Mouse (Mus musculus) kidney, postnatal 0 days (tissue): Measurements from ENCODE around the gene Dhcr24. TPM values are rescaled to one million over a fixed set of nuclear protein-coding genes. Genes with fewer than 3 reads are reported as not detected.

Source experiments
- ATAC-seq: fragments of 200-750 bp; cut with Nextera tagmentation; replicated peaks from 2 replicates; pipeline ENCODE4 v1.8.0; 2017; ENCODE audit warnings: low read depth, moderate number of reproducible peaks, moderate TSS enrichment, moderate library complexity; ENCODE audit not compliant: low FRiP score
- DNase-seq: peaks from one replicate; pipeline ENCODE4 v3.0.0-alpha.2; 2016; ENCODE audit warnings: low spot score
- H3K27ac ChIP-seq: fragments of 300-500 bp; sonication (generic); 2 replicates; pipeline ENCODE4 v1.5.1; 2014; ENCODE audit warnings: mild to moderate bottlenecking
- H3K27me3 ChIP-seq: fragments of 300-500 bp; sonication (generic); 2 replicates; pipeline ENCODE4 v1.6.1; 2014; ENCODE audit warnings: low read length, mixed read lengths; ENCODE audit not compliant: insufficient read depth
- H3K36me3 ChIP-seq: fragments of 300-500 bp; sonication (generic); 2 replicates; pipeline ENCODE4 v1.6.1; 2014; ENCODE audit warnings: low read length, mixed read lengths; ENCODE audit not compliant: insufficient read depth
- H3K4me1 ChIP-seq: fragments of 300-500 bp; sonication (generic); replicated peaks from 2 replicates; pipeline ENCODE4 v1.6.1; 2014; ENCODE audit warnings: antibody characterized with exemption, low read length, mixed read lengths; ENCODE audit not compliant: insufficient read depth
- H3K4me2 ChIP-seq: fragments of 300-500 bp; sonication (generic); 2 replicates; pipeline ENCODE4 v1.6.1; 2014; ENCODE audit warnings: mild to moderate bottlenecking, low read length, moderate library complexity, mixed read lengths
- H3K4me3 ChIP-seq: fragments of 300-500 bp; sonication (generic); replicated peaks from 2 replicates; pipeline ENCODE4 v1.5.1; 2014; ENCODE audit warnings: low read depth, low read length
- H3K9ac ChIP-seq: fragments of 300-500 bp; sonication (generic); 2 replicates; pipeline ENCODE4 v1.6.1; 2014; ENCODE audit warnings: low read depth, low read length
- H3K9me3 ChIP-seq: fragments of 300-500 bp; sonication (generic); replicated peaks from 2 replicates; pipeline ENCODE4 v1.6.1; 2016; ENCODE audit warnings: low read length, inconsistent platforms, mixed read lengths
- CTCF ChIP-seq: IDR thresholded peaks from 2 replicates; pipeline ENCODE4 v1.5.1; 2016; ENCODE audit warnings: antibody characterized with exemption, low read depth, mild to moderate bottlenecking, moderate library complexity
- WGBS: fragments of 180-500 bp; shearing (Covaris S2); extraction: QIAGEN DNeasy Blood & Tissue Kit; methylation state at CpG from one replicate; pipeline ENCODE4 v1.1.7; 2014; 5-methylcytosine and 5-hydroxymethylcytosine counted together
- polyA plus RNA-seq: library from polyadenylated mRNA; unstranded; fragments of >200 nt; fragmentation: Nextera tagmentation; extraction: Ambion mirVana; gene quantifications from 2 replicates; pipeline ENCODE4 v1.2.1, GENCODE M21; 2015

Dhcr24 gene
- polyA plus RNA-seq, 1 experiment from 2014 or later = 6.5 TPM

GRCm38 (mm10) chr4:106628650-106629360 is 68.0 kb downstream of the Dhcr24 start:
- H3K27ac ChIP-seq = peak overlapping the region; percentile 70
- TF ChIP-seq CTCF = no peak

GRCm38 (mm10) chr4:106629374-106629773 is 68.5 kb downstream of the Dhcr24 start:
- peak overlapping the region; percentile 68 for H3K27ac ChIP-seq
- 0 out of 2 replicates have a peak, but pooled peaks have one; percentile 18 for ATAC-seq

More at GRCm38 (mm10) chr4:106628650-106629360, 68.0 kb downstream of the Dhcr24 start:
- peaks cover 11% of the 10 kb centered on the region for H3K4me1 ChIP-seq
- no peaks in the 10 kb centered on the region for H3K9me3 ChIP-seq
- ATAC-seq (peak; percentile 79), DNase-seq (no peak)
- no peak overlapping the region for H3K4me3 ChIP-seq
- 30% methylated on average over 9 of the region's 9 CpGs for WGBS
- H3K9ac ChIP-seq = no peak overlapping the region
- H3K27me3 ChIP-seq = no peaks in the 10 kb centered on the region
- no peak overlapping the region for H3K4me2 ChIP-seq
- no peaks in the 10 kb centered on the region for H3K36me3 ChIP-seq

GRCm38 (mm10) chr4:106630333-106631220 is 69.7 kb downstream of the Dhcr24 start:
- DNase-seq (peak; percentile 73), ATAC-seq (no peak)
- H3K4me1 ChIP-seq = peaks cover 11% of the 10 kb centered on the region
- no peak overlapping the region for H3K4me2 ChIP-seq
- no peak overlapping the region for H3K4me3 ChIP-seq
- no peaks in the 10 kb centered on the region for H3K9me3 ChIP-seq
- H3K9ac ChIP-seq = no peak overlapping the region
- H3K27ac ChIP-seq = 0 out of 2 replicates have a peak overlapping the region, but pooled peaks have one; percentile 68
- TF ChIP-seq CTCF = peak; percentile 88
- no peaks in the 10 kb centered on the region for H3K27me3 ChIP-seq
- WGBS = 16% methylated on average over 14 of the region's 14 CpGs
- H3K36me3 ChIP-seq = no peaks in the 10 kb centered on the region

More at GRCm38 (mm10) chr4:106629374-106629773, 68.5 kb downstream of the Dhcr24 start:
- Histone ChIP-seq H3K4me3 (no peak overlapping the region), H3K4me2 (no peak overlapping the region), H3K27me3 (no peaks in the 10 kb centered on the region), H3K9me3 (no peaks in the 10 kb centered on the region), H3K36me3 (no peaks in the 10 kb centered on the region), H3K4me1 (peaks cover 11% of the 10 kb centered on the region), H3K9ac (no peak overlapping the region)
- 48% methylated on average over 5 of the region's 5 CpGs for WGBS
- no peak for TF ChIP-seq CTCF
- no peak for DNase-seq

GRCm38 (mm10) chr4:106632313-106632712 is 71.5 kb downstream of the Dhcr24 start:
- Histone ChIP-seq H3K27ac (peak overlapping the region; percentile 42; the same call in 1 of the 2 replicates), H3K27me3 (no peaks in the 10 kb centered on the region), H3K4me2 (no peak overlapping the region), H3K4me3 (no peak overlapping the region), H3K9me3 (no peaks in the 10 kb centered on the region), H3K9ac (no peak overlapping the region), H3K36me3 (no peaks in the 10 kb centered on the region), H3K4me1 (peaks cover 11% of the 10 kb centered on the region)
- TF ChIP-seq CTCF = no peak
- ATAC-seq (no peak), DNase-seq (no peak)
- WGBS = 15% methylated on average over 2 of the region's 3 CpGs

GRCm38 (mm10) chr4:106633281-106634085 is 72.6 kb downstream of the Dhcr24 start:
- Histone ChIP-seq H3K9me3 (no peaks in the 10 kb centered on the region), H3K4me1 (peaks cover 11% of the 10 kb centered on the region), H3K36me3 (no peaks in the 10 kb centered on the region), H3K9ac (no peak overlapping the region), H3K4me2 (no peak overlapping the region), H3K4me3 (no peak overlapping the region), H3K27ac (peak overlapping the region; percentile 70), H3K27me3 (no peaks in the 10 kb centered on the region)
- DNase-seq (peak; percentile 90), ATAC-seq (peak; percentile 62)
- TF ChIP-seq CTCF = no peak
- WGBS = 15% methylated on average over 8 of the region's 8 CpGs
